Mouse (Mus musculus) lung, embryonic 14.5 days (tissue): ENCODE measurements around the gene Ttf2. TPM values are rescaled to one million over a fixed set of nuclear protein-coding genes. Genes with fewer than 3 reads are reported as not detected.

Experiments
- ATAC-seq: fragments of 200-750 bp; cut with Nextera tagmentation; 2 replicates; pipeline ENCODE4 v1.8.0; 2017; ENCODE audit warnings: mild to moderate bottlenecking, moderate TSS enrichment, moderate library complexity; ENCODE audit not compliant: insufficient read depth
- DNase-seq: peaks from one replicate; pipeline ENCODE4 v3.0.0-alpha.2; 2015
- H3K27ac ChIP-seq: fragments of 300-500 bp; sonication (generic); 2 replicates; pipeline ENCODE4 v1.5.1; 2014; ENCODE audit warnings: low read depth, mild to moderate bottlenecking, moderate library complexity
- H3K27me3 ChIP-seq: fragments of 300-500 bp; sonication (generic); 2 replicates; pipeline ENCODE4 v1.6.1; 2014; ENCODE audit warnings: low read length, control low read depth; ENCODE audit not compliant: insufficient read depth
- H3K36me3 ChIP-seq: fragments of 300-500 bp; sonication (generic); 2 replicates; pipeline ENCODE4 v1.6.1; 2014; ENCODE audit warnings: control low read depth; ENCODE audit not compliant: insufficient read depth
- H3K4me1 ChIP-seq: fragments of 300-500 bp; sonication (generic); 2 replicates; pipeline ENCODE4 v1.6.1; 2014; ENCODE audit warnings: antibody characterized with exemption, control low read depth; ENCODE audit not compliant: insufficient read depth
- H3K4me2 ChIP-seq: fragments of 300-500 bp; sonication (generic); 2 replicates; pipeline ENCODE4 v1.6.1; 2014; ENCODE audit warnings: mild to moderate bottlenecking
- H3K4me3 ChIP-seq: fragments of 300-500 bp; sonication (generic); 2 replicates; pipeline ENCODE4 v1.5.1; 2014; ENCODE audit warnings: low read depth, low read length
- H3K9ac ChIP-seq: fragments of 300-500 bp; sonication (generic); 2 replicates; pipeline ENCODE4 v1.6.1; 2014
- H3K9me3 ChIP-seq: fragments of 300-500 bp; sonication (generic); 2 replicates; pipeline ENCODE4 v1.6.1; 2016; ENCODE audit warnings: low read depth, low read length, control low read depth
- CTCF ChIP-seq: IDR thresholded peaks from 2 replicates; pipeline ENCODE4 v1.5.1; 2016; ENCODE audit warnings: antibody characterized with exemption, low read depth
- WGBS: fragments of 180-500 bp; shearing (Covaris S2); extraction: QIAGEN DNeasy Blood & Tissue Kit; methylation state at CpG from one replicate; pipeline ENCODE4 v1.1.7; 2014; 5-methylcytosine and 5-hydroxymethylcytosine counted together
- polyA plus RNA-seq: library from polyadenylated mRNA; unstranded; fragments of >200 nt; fragmentation: Nextera tagmentation; extraction: Ambion mirVana; gene quantifications from 2 replicates; pipeline ENCODE4 v1.2.1, GENCODE M21; 2014

The Ttf2 gene
- polyA plus RNA-seq, 1 experiment from 2014 or later = 27.7 TPM

DNA sequence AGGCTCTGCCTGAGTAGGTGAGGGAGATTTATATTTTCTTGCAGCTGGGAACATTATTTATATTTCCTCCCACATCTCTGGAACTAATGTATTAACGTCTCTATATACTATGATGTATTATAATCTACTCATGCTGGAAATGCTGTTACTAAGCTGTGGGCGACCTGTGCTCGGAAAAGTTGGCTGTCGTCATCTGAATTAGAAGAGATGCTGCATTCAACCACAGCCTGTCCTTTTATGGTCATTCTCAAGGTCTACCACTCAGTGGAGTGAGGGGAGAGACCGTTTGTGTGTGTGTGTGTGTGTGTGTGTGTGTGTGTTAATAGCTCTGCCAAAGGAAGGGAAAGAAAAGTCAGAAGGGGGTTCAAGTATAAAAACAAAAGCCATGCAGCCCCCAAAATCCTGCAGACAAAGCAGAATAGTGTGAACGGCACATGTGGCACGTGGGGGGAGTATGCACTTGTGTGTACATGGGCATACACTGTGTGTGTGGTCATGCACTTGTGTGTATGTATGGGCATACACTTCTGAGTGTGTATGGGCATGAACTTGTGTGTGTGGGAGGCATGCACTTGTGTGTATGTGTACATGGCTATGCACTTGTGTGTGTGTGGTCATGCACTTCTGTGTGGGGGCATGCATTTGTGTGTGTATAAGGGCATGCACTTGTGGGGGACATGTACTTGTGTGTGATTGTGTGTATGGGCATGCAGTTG, 57.8 kb downstream of the Ttf2 start:
- Histone ChIP-seq H3K9ac (no peak overlapping the region), H3K4me2 (no peak overlapping the region), H3K4me1 (no peaks in the 10 kb centered on the region), H3K27me3 (no peaks in the 10 kb centered on the region), H3K36me3 (no peaks in the 10 kb centered on the region), H3K9me3 (no peaks in the 10 kb centered on the region), H3K4me3 (no peak overlapping the region), H3K27ac (peak overlapping the region; percentile 2)
- no peak for TF ChIP-seq CTCF
- ATAC-seq (peak; percentile 47; the same call in 1 of the 2 replicates), DNase-seq (peak; percentile 45)
- WGBS = 45% methylated on average over 7 of the region's 7 CpGs

- ATAC-seq (no peak), DNase-seq (no peak)
- WGBS = 64% methylated on average over 9 of the region's 9 CpGs
- TF ChIP-seq CTCF = no peak
- Histone ChIP-seq H3K4me2 (no peak overlapping the region), H3K9me3 (no peaks in the 10 kb centered on the region), H3K27ac (peak overlapping the region; percentile 2), H3K9ac (no peak overlapping the region), H3K36me3 (no peaks in the 10 kb centered on the region), H3K4me3 (no peak overlapping the region), H3K4me1 (no peaks in the 10 kb centered on the region), H3K27me3 (no peaks in the 10 kb centered on the region)
Measured at GRCm38 (mm10) chr3:100911026-100911425, 58.4 kb downstream of the Ttf2 start.

DNA sequence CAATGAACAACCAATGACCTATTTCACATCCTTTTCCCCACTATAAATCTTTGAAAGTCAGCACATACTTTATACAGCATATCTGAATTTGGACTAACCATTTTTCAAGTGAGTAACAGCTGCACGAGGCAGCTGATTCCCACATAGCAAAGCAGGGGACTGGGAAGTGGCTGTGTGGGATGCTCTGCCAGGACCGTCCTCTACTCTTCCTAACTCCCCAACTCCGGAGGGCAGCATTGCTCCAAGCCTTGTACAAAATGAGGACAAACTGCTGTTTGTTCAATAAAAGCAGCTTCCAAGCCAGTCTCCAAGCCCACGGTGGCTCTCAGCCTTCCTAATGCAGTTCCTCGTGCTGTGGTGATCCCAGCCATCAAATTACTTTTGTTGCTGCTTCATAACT, 58.8 kb downstream of the Ttf2 start:
- WGBS = 39% methylated on average over 5 of the region's 5 CpGs
- no peaks in the 10 kb centered on the region for H3K36me3 ChIP-seq
- no peak for TF ChIP-seq CTCF
- H3K4me1 ChIP-seq = no peaks in the 10 kb centered on the region
- peak overlapping the region; percentile 2 for H3K27ac ChIP-seq
- DNase-seq (peak; percentile 30), ATAC-seq (no peak)
- H3K27me3 ChIP-seq = no peaks in the 10 kb centered on the region
- H3K9me3 ChIP-seq = no peaks in the 10 kb centered on the region
- no peak overlapping the region for H3K9ac ChIP-seq
- no peak overlapping the region for H3K4me2 ChIP-seq
- H3K4me3 ChIP-seq = no peak overlapping the region

DNA sequence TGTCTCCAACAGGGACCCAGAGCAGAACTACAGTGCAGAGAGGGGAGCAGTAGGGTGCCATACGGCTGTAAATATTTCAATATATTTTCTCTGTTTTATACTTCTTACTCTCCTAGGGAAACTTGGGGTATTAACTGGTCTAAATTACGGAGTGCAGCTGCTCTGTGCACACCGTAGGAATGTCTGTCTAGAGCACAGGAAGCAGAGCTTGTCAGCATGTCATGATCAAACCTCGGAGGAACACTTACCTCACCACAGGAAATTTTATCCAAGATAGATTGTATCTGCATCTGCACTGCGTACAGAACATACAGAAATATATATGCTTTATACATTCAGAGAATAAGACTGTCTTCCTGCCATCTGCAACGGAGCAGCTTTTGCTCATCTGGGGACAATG, 60.9 kb downstream of the Ttf2 start:
- Histone ChIP-seq H3K27ac (0 out of 2 replicates have a peak overlapping the region, but pooled peaks have one; percentile 9), H3K9ac (no peak overlapping the region), H3K4me3 (no peak overlapping the region), H3K9me3 (no peaks in the 10 kb centered on the region), H3K4me1 (no peaks in the 10 kb centered on the region), H3K27me3 (no peaks in the 10 kb centered on the region), H3K36me3 (no peaks in the 10 kb centered on the region), H3K4me2 (no peak overlapping the region)
- no peak for TF ChIP-seq CTCF
- DNase-seq (no peak), ATAC-seq (no peak)
- WGBS = 30% methylated on average over 6 of the region's 6 CpGs

DNA sequence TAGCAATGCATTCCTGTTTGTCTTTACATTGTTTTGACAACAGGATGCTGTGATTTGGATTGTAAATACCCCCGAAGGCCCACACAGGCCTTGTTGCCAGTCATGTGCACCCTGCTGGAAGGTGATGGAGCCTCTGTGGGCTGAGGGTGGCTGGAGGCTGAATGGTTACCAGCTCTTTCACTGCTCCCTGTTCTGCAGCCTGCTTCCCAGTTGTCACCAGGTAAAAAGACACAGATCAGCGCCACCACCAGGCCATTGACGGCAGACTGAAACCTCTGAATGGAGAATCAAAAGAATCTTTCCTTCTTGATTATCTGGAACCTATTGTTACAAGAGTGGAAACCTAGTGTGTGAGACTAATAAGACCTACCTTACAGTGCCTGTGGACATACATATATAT, 62.5 kb downstream of the Ttf2 start:
- WGBS = 46% methylated on average over 3 of the region's 3 CpGs
- peak; percentile 29; the same call in 1 of the 2 replicates for TF ChIP-seq CTCF
- no peak overlapping the region for H3K4me2 ChIP-seq
- DNase-seq (no peak), ATAC-seq (no peak)
- H3K4me3 ChIP-seq = no peak overlapping the region
- H3K27ac ChIP-seq = no peak overlapping the region
- no peaks in the 10 kb centered on the region for H3K27me3 ChIP-seq
- no peak overlapping the region for H3K9ac ChIP-seq
- no peaks in the 10 kb centered on the region for H3K4me1 ChIP-seq
- H3K36me3 ChIP-seq = no peaks in the 10 kb centered on the region
- no peaks in the 10 kb centered on the region for H3K9me3 ChIP-seq

GRCm38 (mm10) chr3:100906128-100906527, 63.3 kb downstream of the Ttf2 start:
- no peak overlapping the region for H3K4me2 ChIP-seq
- H3K4me3 ChIP-seq = no peak overlapping the region
- no peak overlapping the region for H3K9ac ChIP-seq
- no peak for ATAC-seq
- no peak for DNase-seq
- no peaks in the 10 kb centered on the region for H3K27me3 ChIP-seq
- no peak for TF ChIP-seq CTCF
- no peaks in the 10 kb centered on the region for H3K36me3 ChIP-seq
- H3K4me1 ChIP-seq = no peaks in the 10 kb centered on the region
- no peaks in the 10 kb centered on the region for H3K9me3 ChIP-seq
- 33% methylated on average over 6 of the region's 6 CpGs for WGBS
- no peak overlapping the region for H3K27ac ChIP-seq

GRCm38 (mm10) chr3:100895500-100895899, 74.0 kb downstream of the Ttf2 start:
- no peak overlapping the region for H3K4me2 ChIP-seq
- H3K27ac ChIP-seq = no peak overlapping the region
- ATAC-seq (no peak), DNase-seq (no peak)
- no peak overlapping the region for H3K4me3 ChIP-seq
- no peaks in the 10 kb centered on the region for H3K36me3 ChIP-seq
- H3K9me3 ChIP-seq = no peaks in the 10 kb centered on the region
- no peaks in the 10 kb centered on the region for H3K27me3 ChIP-seq
- 72% methylated on average over 6 of the region's 6 CpGs for WGBS
- TF ChIP-seq CTCF = no peak
- H3K9ac ChIP-seq = no peak overlapping the region
- H3K4me1 ChIP-seq = no peaks in the 10 kb centered on the region
